Mouse (Mus musculus): ENCODE measurements around the gene Pard6b. TPM values are rescaled to one million over a fixed set of nuclear protein-coding genes. Genes with fewer than 3 reads are reported as not detected.
"Not testable (repeated sequence)": the region's sequence is repeated elsewhere in the genome, so short reads cannot be mapped to it uniquely, and the experiment has no call there.

The Pard6b gene
- total RNA-seq, 1 experiment from 2014 or later, result 0.41 TPM

GRCm38 (mm10) chr2:168093077-168093476, 12.3 kb downstream of the Pard6b start:
- ATAC-seq (replicated peaks; ENCODE audit: low read depth, poor library complexity, severe bottlenecking), result no peak

- no peak for ATAC-seq (replicated peaks; ENCODE audit: low read depth, poor library complexity, severe bottlenecking)
These were observed 14.3 kb downstream of the Pard6b start for GRCm38 (mm10) chr2:168095077-168095476.

GRCm38 (mm10) chr2:168096487-168096886, 15.7 kb downstream of the Pard6b start:
- no peak for ATAC-seq (replicated peaks; ENCODE audit: low read depth, poor library complexity, severe bottlenecking)

GRCm38 (mm10) chr2:168098040-168098439, 17.2 kb downstream of the Pard6b start:
- ATAC-seq (replicated peaks; ENCODE audit: low read depth, poor library complexity, severe bottlenecking), result peak; percentile 98

GRCm38 (mm10) chr2:168100008-168100407, 19.2 kb downstream of the Pard6b start:
- ATAC-seq (replicated peaks; ENCODE audit: low read depth, poor library complexity, severe bottlenecking), result no peak

GRCm38 (mm10) chr2:168101805-168102204, 21.0 kb downstream of the Pard6b start:
- ATAC-seq (replicated peaks; ENCODE audit: low read depth, poor library complexity, severe bottlenecking), result no peak

GRCm38 (mm10) chr2:168103341-168103740, 22.5 kb downstream of the Pard6b start:
- ATAC-seq (replicated peaks; ENCODE audit: low read depth, poor library complexity, severe bottlenecking), result no peak

GRCm38 (mm10) chr2:168104375-168105144, 23.8 kb downstream of the Pard6b start:
- no peak for ATAC-seq (replicated peaks; ENCODE audit: low read depth, poor library complexity, severe bottlenecking)

GRCm38 (mm10) chr2:168105271-168105670, 24.5 kb downstream of the Pard6b start:
- no peak for ATAC-seq (replicated peaks; ENCODE audit: low read depth, poor library complexity, severe bottlenecking)

GRCm38 (mm10) chr2:168106701-168107178, 25.9 kb downstream of the Pard6b start:
- ATAC-seq (replicated peaks; ENCODE audit: low read depth, poor library complexity, severe bottlenecking), result peak; percentile 24; the same call in 1 of the 2 replicates

GRCm38 (mm10) chr2:168107356-168107755, 26.6 kb downstream of the Pard6b start:
- no peak for ATAC-seq (replicated peaks; ENCODE audit: low read depth, poor library complexity, severe bottlenecking)

- ATAC-seq (replicated peaks; ENCODE audit: low read depth, poor library complexity, severe bottlenecking), result not testable (repeated sequence)
These were observed 27.1 kb downstream of the Pard6b start for GRCm38 (mm10) chr2:168107901-168108300.

GRCm38 (mm10) chr2:168111902-168112301, 31.1 kb downstream of the Pard6b start:
- ATAC-seq (replicated peaks; ENCODE audit: low read depth, poor library complexity, severe bottlenecking), result peak; percentile 56

- ATAC-seq (replicated peaks; ENCODE audit: low read depth, poor library complexity, severe bottlenecking), result no peak
These were observed 32.5 kb downstream of the Pard6b start for GRCm38 (mm10) chr2:168113263-168113662.

- peak; percentile 34 for ATAC-seq (replicated peaks; ENCODE audit: low read depth, poor library complexity, severe bottlenecking)
These were observed 32.9 kb downstream of the Pard6b start for GRCm38 (mm10) chr2:168113692-168114091.

- peak; percentile 52 for ATAC-seq (replicated peaks; ENCODE audit: low read depth, poor library complexity, severe bottlenecking)
These were observed 34.0 kb downstream of the Pard6b start for GRCm38 (mm10) chr2:168114699-168115350.

- ATAC-seq (replicated peaks; ENCODE audit: low read depth, poor library complexity, severe bottlenecking), result no peak
These were observed 35.0 kb downstream of the Pard6b start for GRCm38 (mm10) chr2:168115826-168116225.

- ATAC-seq (replicated peaks; ENCODE audit: low read depth, poor library complexity, severe bottlenecking), result peak; percentile 35
These were observed 36.3 kb downstream of the Pard6b start for GRCm38 (mm10) chr2:168117147-168117546.

GRCm38 (mm10) chr2:168117553-168117952, 36.7 kb downstream of the Pard6b start:
- ATAC-seq (replicated peaks; ENCODE audit: low read depth, poor library complexity, severe bottlenecking), result no peak

- no peak for ATAC-seq (replicated peaks; ENCODE audit: low read depth, poor library complexity, severe bottlenecking)
These were observed 37.2 kb downstream of the Pard6b start for GRCm38 (mm10) chr2:168117967-168118366.

GRCm38 (mm10) chr2:168118456-168118855, 37.7 kb downstream of the Pard6b start:
- ATAC-seq (replicated peaks; ENCODE audit: low read depth, poor library complexity, severe bottlenecking), result no peak
